Mouse (Mus musculus): Measurements from ENCODE around the gene Nt5dc2.

Nt5dc2 gene

GRCm38 (mm10) chr14:31134015-31135000, 3.5 kb downstream of the Nt5dc2 start:
- no peak for DNase-seq

- no peak for DNase-seq
Observed at GRCm38 (mm10) chr14:31135495-31136410, 4.9 kb downstream of the Nt5dc2 start.

DNA sequence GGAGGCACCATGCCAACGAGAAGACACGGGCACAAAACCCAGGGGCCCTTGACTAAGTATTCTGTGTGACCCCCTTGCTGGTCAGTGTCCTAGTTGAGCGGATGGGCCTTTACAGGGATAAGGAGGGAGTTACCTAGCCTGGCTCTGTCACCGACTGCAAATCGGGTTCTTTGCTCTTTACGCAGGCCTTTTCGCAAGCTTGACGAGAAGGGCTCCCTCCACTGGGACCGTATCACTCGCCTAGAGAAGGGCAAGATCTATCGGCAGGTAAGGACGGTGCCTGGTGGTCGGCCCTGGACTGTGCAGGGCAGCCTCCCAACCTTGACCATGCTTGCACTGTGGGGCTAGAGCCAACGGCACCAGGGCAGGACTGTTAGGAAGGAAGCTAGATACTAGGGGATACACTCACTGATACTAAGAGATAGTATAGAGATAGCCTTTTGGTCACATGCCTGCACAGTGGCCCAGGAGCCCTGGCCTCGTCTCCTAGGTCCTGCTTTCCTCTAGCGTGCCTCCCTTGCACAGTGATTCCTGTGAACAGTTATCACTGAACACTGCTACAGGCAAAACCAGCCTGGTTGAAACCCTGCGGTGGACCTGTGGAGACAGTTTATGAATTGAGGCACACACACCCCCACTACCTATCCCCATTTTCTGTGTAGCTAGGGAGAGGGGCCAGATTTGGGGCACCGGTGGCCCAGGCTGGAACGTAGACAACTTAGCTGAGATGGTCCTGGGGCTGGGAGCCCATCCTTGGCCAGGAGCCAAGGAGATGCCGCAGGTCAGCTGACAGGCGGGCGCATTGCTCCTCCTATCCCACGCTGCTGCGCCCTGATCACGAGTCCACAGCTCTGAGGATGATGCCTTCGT, 5.8 kb downstream of the Nt5dc2 start:
- no peak for DNase-seq

DNA sequence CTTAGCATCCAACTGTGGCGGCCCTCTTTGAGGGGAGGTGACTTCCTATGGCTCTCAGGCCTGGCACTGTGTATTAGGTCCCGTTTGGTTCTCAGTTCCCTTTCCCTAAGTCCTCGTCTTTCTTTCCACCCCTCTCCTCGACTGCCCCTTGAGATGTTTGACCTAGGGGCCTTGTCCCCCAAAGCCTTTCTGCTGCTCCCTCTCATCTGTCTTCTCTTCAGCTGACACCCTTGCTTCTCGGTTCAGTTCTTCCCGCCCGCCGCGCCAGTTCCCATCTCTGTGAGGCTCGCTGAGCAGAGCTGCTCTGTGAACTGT, 6.4 kb downstream of the Nt5dc2 start:
- no peak for DNase-seq

DNA sequence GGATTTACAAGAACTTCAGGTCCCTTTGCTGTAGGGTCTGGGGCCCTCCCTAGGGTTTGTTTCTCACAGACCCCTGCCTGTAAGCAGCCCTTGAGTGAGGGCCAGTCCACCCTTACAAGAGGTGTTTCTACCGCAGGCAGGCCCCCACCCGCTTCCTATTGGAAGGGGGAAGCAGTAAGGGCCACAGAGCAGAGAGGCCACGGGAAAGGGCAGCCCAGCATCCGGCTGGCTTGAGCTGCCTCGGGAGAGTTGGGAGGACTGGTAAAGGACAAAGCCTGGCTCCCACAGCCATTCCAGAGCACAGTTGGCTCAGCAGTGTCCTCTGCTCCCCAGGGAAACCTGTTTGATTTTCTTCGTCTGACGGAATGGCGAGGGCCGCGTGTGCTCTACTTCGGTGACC, 6.9 kb downstream of the Nt5dc2 start:
- DNase-seq, result peak; percentile 38

GRCm38 (mm10) chr14:31138219-31138896, 7.5 kb downstream of the Nt5dc2 start:
- peak; percentile 44 for DNase-seq

DNA sequence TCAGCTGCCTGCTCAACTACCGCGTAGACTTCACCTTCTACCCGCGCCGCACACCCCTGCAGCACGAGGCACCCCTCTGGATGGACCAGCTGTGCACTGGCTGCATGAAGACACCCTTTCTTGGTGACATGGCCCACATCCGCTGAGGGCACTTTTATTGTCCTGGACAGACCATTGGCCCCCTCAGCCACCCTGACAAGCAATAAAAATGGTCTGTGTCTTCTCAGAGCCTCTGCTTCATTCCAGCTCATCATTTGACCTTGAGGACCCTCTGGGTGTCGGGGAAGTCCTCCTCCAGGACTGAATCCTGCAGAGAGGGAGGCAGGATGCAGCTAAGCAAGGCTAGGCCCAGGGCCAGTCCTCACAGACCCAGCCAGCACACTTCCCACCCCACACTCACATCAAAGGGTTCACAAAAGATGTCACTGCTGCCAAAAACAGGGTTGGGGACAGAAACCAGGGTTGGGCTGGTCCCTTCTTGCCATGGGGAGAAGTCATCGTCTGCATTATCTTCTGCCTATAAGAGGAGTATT, 8.1 kb downstream of the Nt5dc2 start:
- peak; percentile 23 for DNase-seq

DNA sequence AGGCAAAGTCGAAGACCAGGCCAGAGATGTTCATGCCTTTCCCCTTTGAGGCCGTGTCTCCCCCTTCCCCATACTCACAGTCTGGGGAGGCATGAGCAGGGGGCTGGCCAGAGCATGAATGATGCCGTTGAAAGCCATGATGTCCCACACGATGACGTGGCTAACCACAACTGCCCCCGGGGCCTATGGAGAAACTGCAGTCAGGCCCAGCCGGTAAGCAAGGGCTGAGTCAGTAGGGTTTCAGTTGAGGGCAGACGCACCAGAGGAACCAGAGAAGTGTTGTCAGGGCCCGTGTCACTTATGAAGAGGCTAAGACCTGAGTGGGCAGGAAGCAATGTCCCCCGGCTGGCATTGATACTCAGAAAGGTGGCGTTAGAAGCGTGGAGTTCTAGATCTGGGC, 8.8 kb downstream of the Nt5dc2 start:
- no peak for DNase-seq

GRCm38 (mm10) chr14:31140141-31140540, 9.3 kb downstream of the Nt5dc2 start:
- DNase-seq, result no peak

DNA sequence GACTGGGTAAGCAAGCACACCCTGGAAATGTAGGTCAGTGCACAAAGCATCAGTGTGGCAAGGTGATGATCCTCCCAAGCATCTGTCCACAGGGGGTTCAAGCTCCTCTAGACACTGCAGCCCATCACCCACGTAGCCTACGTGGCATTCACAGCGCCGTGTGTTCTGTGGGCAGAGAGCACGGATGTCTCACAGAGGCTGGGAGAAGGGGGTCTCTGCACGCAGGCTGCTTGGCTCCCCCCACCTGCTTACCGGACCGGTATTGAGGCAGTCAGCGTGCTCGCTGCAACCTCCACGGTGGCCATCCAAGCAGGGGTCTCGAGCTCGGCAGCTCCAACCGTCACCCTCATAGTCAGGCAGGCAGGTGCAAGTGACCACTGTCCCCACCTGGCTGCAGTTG, 10.2 kb downstream of the Nt5dc2 start:
- no peak for DNase-seq

- no peak for DNase-seq
Observed at GRCm38 (mm10) chr14:31145694-31146093, 14.8 kb downstream of the Nt5dc2 start.

DNA sequence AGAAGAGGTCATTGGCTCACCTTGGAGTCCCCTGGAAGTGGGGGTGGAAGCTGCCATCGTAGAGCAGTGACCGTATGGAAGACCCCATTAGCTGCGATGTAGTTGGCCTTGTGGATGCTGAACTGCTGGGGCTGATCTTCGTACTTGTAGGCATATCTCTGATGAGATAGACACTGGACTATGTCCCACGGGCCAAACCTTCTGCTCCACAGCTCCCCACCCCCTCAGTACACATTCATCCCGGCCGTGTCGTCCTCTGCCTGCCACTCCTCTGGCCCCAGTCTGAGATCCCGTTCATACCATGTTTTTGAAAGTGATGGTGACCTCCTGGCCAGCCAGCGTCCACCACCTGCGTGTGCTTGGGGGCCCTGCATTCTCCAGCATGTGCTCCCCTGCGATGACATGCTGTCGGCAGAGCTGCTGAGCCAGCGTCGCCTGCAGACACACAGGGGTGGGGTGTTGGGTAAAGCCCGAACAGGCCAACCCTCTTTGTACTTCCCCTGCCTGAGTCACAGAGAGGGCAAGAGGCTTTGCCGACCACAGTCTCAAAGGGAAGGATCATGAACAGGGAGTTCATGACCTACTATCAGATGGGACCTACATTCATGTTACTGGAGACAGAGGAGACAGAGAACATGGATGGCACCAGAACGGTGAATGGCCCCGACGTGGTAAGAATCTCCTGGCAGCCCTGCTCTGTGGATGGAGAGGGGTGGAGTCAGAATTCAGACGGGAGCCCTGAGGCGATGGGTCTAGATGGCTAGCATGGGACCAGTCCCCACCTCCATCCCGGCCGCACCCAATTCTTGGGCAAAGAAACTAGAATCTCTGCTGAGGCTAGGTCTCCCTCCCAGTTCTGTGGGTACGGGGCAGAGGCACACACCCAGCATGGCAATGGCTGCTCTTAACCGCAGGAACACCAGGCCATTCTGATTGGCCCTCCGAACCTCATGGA, 29.6 kb downstream of the Nt5dc2 start:
- no peak for DNase-seq

DNA sequence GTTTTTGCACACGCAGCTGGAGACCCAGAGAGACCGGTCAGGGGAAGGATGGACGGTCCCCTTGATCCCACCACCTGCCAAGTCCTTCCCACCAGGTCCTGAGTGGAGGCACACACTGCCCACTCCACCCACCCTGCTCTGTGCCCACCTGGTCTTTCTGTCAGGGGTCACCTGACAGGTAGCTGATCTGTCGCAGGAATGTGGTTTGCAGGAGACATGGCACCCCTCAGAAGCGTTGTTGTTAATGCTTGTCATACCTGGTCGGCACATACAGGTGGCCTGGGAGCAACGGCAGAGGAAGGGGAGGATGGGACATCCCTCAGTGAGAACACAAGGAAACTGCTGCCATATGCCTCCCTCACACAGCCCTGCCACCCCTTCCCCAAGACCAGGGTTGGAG, 30.3 kb downstream of the Nt5dc2 start:
- no peak for DNase-seq

- DNase-seq, result peak; percentile 46
Observed at GRCm38 (mm10) chr14:31161638-31162037, 30.8 kb downstream of the Nt5dc2 start.

- peak; percentile 87 for DNase-seq
Observed at GRCm38 (mm10) chr14:31164067-31164466, 33.2 kb downstream of the Nt5dc2 start.

DNA sequence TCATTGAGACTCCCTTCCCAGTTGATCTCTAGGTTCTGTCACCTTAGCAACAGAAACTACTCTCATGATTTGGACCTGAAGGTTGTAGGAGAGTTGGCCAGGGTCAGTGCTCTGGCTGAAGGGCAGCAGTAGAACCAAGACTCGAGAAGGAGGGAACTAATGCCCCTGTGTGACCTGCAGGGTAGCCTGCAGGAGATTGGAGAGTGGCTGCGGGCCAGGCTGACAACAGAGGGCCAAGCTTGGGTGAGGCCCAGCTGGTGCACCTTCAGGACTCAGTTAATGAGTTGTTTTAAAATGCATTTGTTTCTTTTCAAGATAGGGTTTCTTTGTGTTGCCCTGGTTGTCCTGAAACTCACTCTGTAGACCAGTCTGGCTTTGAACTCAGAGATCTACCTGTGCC, 34.2 kb downstream of the Nt5dc2 start:
- peak; percentile 58 for DNase-seq

- no peak for DNase-seq
Observed at GRCm38 (mm10) chr14:31165458-31165857, 34.6 kb downstream of the Nt5dc2 start.

- DNase-seq, result peak; percentile 48
Observed at GRCm38 (mm10) chr14:31165991-31166630, 35.3 kb downstream of the Nt5dc2 start.

- peak; percentile 48 for DNase-seq
Observed at GRCm38 (mm10) chr14:31166827-31167226, 36.0 kb downstream of the Nt5dc2 start.

GRCm38 (mm10) chr14:31168425-31168824, 37.6 kb downstream of the Nt5dc2 start, which contains the start of gene Stab1:
Gene Stab1, minus strand, starts transcription at chr14:31168641.
- no peak for DNase-seq
